Mouse (Mus musculus): ENCODE data around the gene Polr2g.

The Polr2g gene

GRCm38 (mm10) chr19:8758899-8759298, 39.5 kb downstream of the Polr2g start:
- DNase-seq (ENCODE audit: low read depth, low spot score), result no peak

- no peak for DNase-seq (ENCODE audit: low read depth, low spot score)
Measured at GRCm38 (mm10) chr19:8757471-8757998, 40.8 kb downstream of the Polr2g start.

- peak; percentile 94 for DNase-seq (ENCODE audit: low read depth, low spot score)
Measured at GRCm38 (mm10) chr19:8756635-8757387, 41.6 kb downstream of the Polr2g start, which contains the start of gene Nxf1. Gene Nxf1, plus strand, starts transcription at chr19:8757073.

GRCm38 (mm10) chr19:8755652-8756051, 42.7 kb downstream of the Polr2g start:
- no peak for DNase-seq (ENCODE audit: low read depth, low spot score)

GRCm38 (mm10) chr19:8747368-8747767, 51.0 kb downstream of the Polr2g start:
- DNase-seq (ENCODE audit: low read depth, low spot score), result no peak

GRCm38 (mm10) chr19:8745382-8745781, 53.0 kb downstream of the Polr2g start:
- no peak for DNase-seq (ENCODE audit: low read depth, low spot score)
